Mouse (Mus musculus) central nervous system, embryonic 18 days (tissue): Measurements from ENCODE around the gene Olfr1370. TPM values are rescaled to one million over a fixed set of nuclear protein-coding genes. Genes with fewer than 3 reads are reported as not detected.

ENCODE experiments used
- polyA plus RNA-seq: library from polyadenylated mRNA; depleted of rRNA; stranded (reverse); fragments of >200 nt; gene quantifications from 2 replicates; pipeline ENCODE4 v1.2.3, GENCODE M21; 2012; rRNA removed

The Olfr1370 gene
- polyA plus RNA-seq: not detected in 2 replicates

GRCm38 (mm10) chr13:21074847-21075246 is at the start of gene Olfr1370:
TSS of gene Olfr1370 (minus strand) at chr13:21074947.

DNA sequence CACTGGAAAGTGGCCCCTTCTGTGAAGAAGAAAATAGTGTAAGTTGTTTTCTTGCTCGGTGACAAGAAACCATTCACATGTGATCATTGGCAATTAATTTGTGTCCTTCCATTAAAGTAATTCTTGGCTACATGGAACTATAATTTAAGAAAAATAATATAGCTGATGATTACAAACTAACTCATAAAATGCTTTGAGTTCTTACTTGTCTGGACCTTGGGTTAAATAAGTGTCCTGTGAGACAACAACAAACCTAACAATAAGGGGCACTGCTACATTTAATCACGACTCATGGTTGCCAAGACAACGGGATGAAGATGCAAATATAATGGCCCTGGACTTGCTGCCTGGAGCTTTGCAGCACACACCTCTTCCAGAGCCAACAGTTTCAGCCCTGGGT is 36.4 kb upstream of the Olfr1370 start, which contains the start of gene Olfr1369-ps1:
Gene Olfr1369-ps1, plus strand, starts transcription at position 301 of the 400 bp plus-strand sequence.

Other genes starting within 250 kb of the Olfr1370 start
- gene Olfr1369-ps1, start 36.5 kb upstream of the Olfr1370 start, polyA plus RNA-seq: not detected in 2 replicates
- not detected in 2 replicates for gene Olfr263, start 54.7 kb upstream of the Olfr1370 start, polyA plus RNA-seq
- gene Olfr1368, start 70.9 kb upstream of the Olfr1370 start, polyA plus RNA-seq: not detected in 2 replicates
- gene Trim27, start 104.5 kb upstream of the Olfr1370 start, polyA plus RNA-seq: 60.6 and 61.1 TPM in 2 replicates
- 0.05 and 0.06 TPM in 2 replicates for gene Gpx5, start 217.8 kb upstream of the Olfr1370 start, polyA plus RNA-seq
- gene Gpx6, start 237.2 kb upstream of the Olfr1370 start, polyA plus RNA-seq: 0.27 and 0.28 TPM in 2 replicates